In the genomic region with DNA sequence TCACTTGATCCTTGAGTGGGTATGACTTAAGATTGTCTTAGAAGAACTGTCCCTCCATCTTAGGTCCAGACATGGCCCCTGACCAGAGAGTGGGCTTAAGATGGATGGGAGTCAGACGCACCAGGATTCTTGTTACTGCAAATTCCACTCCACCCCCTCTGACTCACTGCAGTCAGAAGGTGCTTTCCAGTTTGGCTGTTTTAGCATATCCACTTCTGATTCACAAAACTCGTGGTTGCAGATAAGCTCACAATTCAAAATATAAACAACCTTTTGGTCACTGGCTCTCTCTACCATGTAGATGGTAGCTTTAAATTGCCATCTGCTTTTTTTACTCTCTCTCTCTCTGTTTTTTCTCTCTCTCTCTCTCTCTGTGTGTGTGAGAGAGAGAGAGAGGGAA, we compare ENCODE assay signal across 23 mouse cellular contexts.
DNase-seq lines count a peak whose midpoint lies in the region; ATAC-seq and TF ChIP-seq lines count a peak whose summit lies in the region.
"Had no signal": no experiment of that assay in that cellular context is flagged by ENCODE, and none has a peak within 500 bp of the region (broad histone marks: within the 10 kb centered on the region; RNA-seq: fewer than 3 reads in every experiment).

No protein-coding gene starts in this region.

- ATAC-seq in Patski, result peak; percentile 75
- no peak for ATAC-seq in forebrain, postnatal 0 days
- ATAC-seq in midbrain, postnatal 0 days (ENCODE audit: low FRiP score), result no peak
- ATAC-seq: forebrain, embryonic 14.5 days; forebrain, embryonic 16.5 days had no signal

- CTCF ChIA-PET in Patski (lab: Charles Lee), result interaction anchor here (1.3 kb wide), 1 partner anchor 31 kb away, joined by 3 read pairs; no protein-coding TSS in a partner anchor

- H3K36me3 ChIP-seq in splenic B cell, adult 2 months (ENCODE audit: control insufficient read depth, insufficient read depth, low read length, poor library complexity, severe bottlenecking), result no peaks in the 10 kb centered on the region
- H3K36me3 ChIP-seq in forebrain, postnatal 0 days (ENCODE audit: insufficient read depth), result no peaks in the 10 kb centered on the region
- no peaks in the 10 kb centered on the region for H3K36me3 ChIP-seq in midbrain, postnatal 0 days (ENCODE audit: insufficient read depth, low read length)
- H3K36me3 ChIP-seq: embryonic facial prominence, embryonic 10.5 days; embryonic facial prominence, embryonic 12.5 days; forebrain, embryonic 10.5 days; forebrain, embryonic 12.5 days; G1E had no signal

- H3K4me2 ChIP-seq in forebrain, postnatal 0 days (ENCODE audit: low read depth), result no peak overlapping the region
- H3K4me2 ChIP-seq in midbrain, postnatal 0 days (ENCODE audit: low read depth, low read length, poor library complexity, severe bottlenecking), result no peak overlapping the region
- H3K4me2 ChIP-seq: embryonic facial prominence, embryonic 12.5 days; forebrain, embryonic 12.5 days had no signal

- POLR2A ChIA-PET in Patski (lab: Charles Lee), result interaction anchor here (0.7 kb wide), 1 partner anchor 22 kb away, joined by 4 read pairs; no protein-coding TSS in a partner anchor

- no peak for TF ChIP-seq CTCF in Patski (IDR thresholded peaks at IDR 0.05)
- TF ChIP-seq CTCF in forebrain, postnatal 0 days (IDR thresholded peaks at IDR 0.05; ENCODE audit: low read depth), result no peak
- TF ChIP-seq CTCF in midbrain, postnatal 0 days (IDR thresholded peaks at IDR 0.05), result no peak

- no peak overlapping the region for H3K27ac ChIP-seq in forebrain, postnatal 0 days (ENCODE audit: low read depth, low read length)
- H3K27ac ChIP-seq in midbrain, postnatal 0 days (ENCODE audit: low read depth, low read length), result no peak overlapping the region
- H3K27ac ChIP-seq: embryonic facial prominence, embryonic 10.5 days; embryonic facial prominence, embryonic 12.5 days; forebrain, embryonic 10.5 days; forebrain, embryonic 12.5 days had no signal

- H3K9ac ChIP-seq in forebrain, postnatal 0 days, result no peak overlapping the region
- no peak overlapping the region for H3K9ac ChIP-seq in midbrain, postnatal 0 days (replicated peaks; ENCODE audit: low read length, poor library complexity, severe bottlenecking)
- H3K9ac ChIP-seq: embryonic facial prominence, embryonic 12.5 days; forebrain, embryonic 12.5 days had no signal

- DNase-seq in 3T3-L1 (ENCODE audit: low read depth, low spot score), result peak; percentile 91
- peak; percentile 15 for DNase-seq in Muller cell, postnatal 12 days (ENCODE audit: inconsistent ontology term)
- DNase-seq in Patski (ENCODE audit: low read depth, low spot score), result peak; percentile 60
- peak; percentile 5 for DNase-seq in splenic B cell, adult 2 months (ENCODE audit: low read depth, low spot score)
- no peak for DNase-seq in spleen, adult 18-20 months
- no peak for DNase-seq in forebrain, postnatal 0 days
- no peak for DNase-seq in cerebellum, postnatal 14 days
- DNase-seq in midbrain, postnatal 0 days (ENCODE audit: low spot score), result no peak
- DNase-seq: adrenal gland, adult 2 months; adrenal gland, postnatal 10 days; adrenal gland, postnatal 25 days; cerebellum, adult 11 months; cerebellum, adult 18-20 months; cerebellum, adult 8-10 months; cerebellum, adult 9-11 months; cerebellum, postnatal 25 days had no signal

- H3K4me3 ChIP-seq in forebrain, postnatal 0 days (ENCODE audit: low read depth, low read length), result no peak overlapping the region
- H3K4me3 ChIP-seq in midbrain, postnatal 0 days (ENCODE audit: low read depth, low read length), result no peak overlapping the region
- H3K4me3 ChIP-seq: embryonic facial prominence, embryonic 10.5 days; embryonic facial prominence, embryonic 12.5 days; forebrain, embryonic 10.5 days; forebrain, embryonic 12.5 days had no signal

- no peaks in the 10 kb centered on the region for H3K4me1 ChIP-seq in forebrain, postnatal 0 days (ENCODE audit: insufficient read depth)
- no peaks in the 10 kb centered on the region for H3K4me1 ChIP-seq in midbrain, postnatal 0 days (ENCODE audit: insufficient read depth, low read length)
- H3K4me1 ChIP-seq: embryonic facial prominence, embryonic 10.5 days; embryonic facial prominence, embryonic 12.5 days; forebrain, embryonic 10.5 days; forebrain, embryonic 12.5 days had no signal

- H3K27me3 ChIP-seq in Patski, result no peaks in the 10 kb centered on the region
- no peaks in the 10 kb centered on the region for H3K27me3 ChIP-seq in splenic B cell, adult 2 months (ENCODE audit: control insufficient read depth, insufficient read depth, low read length, poor library complexity, severe bottlenecking)
- no peaks in the 10 kb centered on the region for H3K27me3 ChIP-seq in forebrain, postnatal 0 days (ENCODE audit: insufficient read depth, low read length)
- no peaks in the 10 kb centered on the region for H3K27me3 ChIP-seq in midbrain, postnatal 0 days (ENCODE audit: insufficient read depth, low read length)
- H3K27me3 ChIP-seq: embryonic facial prominence, embryonic 12.5 days; forebrain, embryonic 12.5 days had no signal

- H3K9me3 ChIP-seq in forebrain, postnatal 0 days (ENCODE audit: low read length), result no peaks in the 10 kb centered on the region
- no peaks in the 10 kb centered on the region for H3K9me3 ChIP-seq in midbrain, postnatal 0 days (ENCODE audit: low read length)
- H3K9me3 ChIP-seq: embryonic facial prominence, embryonic 10.5 days; embryonic facial prominence, embryonic 12.5 days; forebrain, embryonic 10.5 days; forebrain, embryonic 12.5 days had no signal

- in situ Hi-C loops in Patski (cut with MboI; ENCODE audit: low pct_unique_long_range_greater_than_20kb), result no loop called here

- 71% methylated on average over 2 of the region's 2 CpGs for WGBS in forebrain, postnatal 0 days
- 67% methylated on average over 2 of the region's 2 CpGs for WGBS in midbrain, postnatal 0 days

Comparison
In these comparisons a context has a peak if more than half of its experiments do, and no peak if none do; other contexts are left out.
1. DNase-seq: peak in 3T3-L1 (single experiment), Muller cell, postnatal 12 days (single experiment), Patski (single experiment) and splenic B cell, adult 2 months (single experiment); none in spleen, adult 18-20 months (0 of 2), forebrain, postnatal 0 days (single experiment), cerebellum, postnatal 14 days (0 of 2) and midbrain, postnatal 0 days (single experiment).